Mouse (Mus musculus) lung, postnatal 0 days (tissue): ENCODE results near the gene Gltpd2. TPM values are rescaled to one million over a fixed set of nuclear protein-coding genes. Genes with fewer than 3 reads are reported as not detected.
"Not testable (repeated sequence)": the region's sequence is repeated elsewhere in the genome, so short reads cannot be mapped to it uniquely, and the experiment has no call there.

Experiments used
- ATAC-seq: fragments of 200-750 bp; cut with Nextera tagmentation; 2 replicates; pipeline ENCODE4 v1.8.0; 2017; ENCODE audit warnings: moderate library complexity
- DNase-seq: peaks from one replicate; pipeline ENCODE4 v3.0.0-alpha.2; 2016; ENCODE audit warnings: low spot score
- H3K27ac ChIP-seq: fragments of 300-500 bp; sonication (generic); 2 replicates; pipeline ENCODE4 v1.5.1; 2014; ENCODE audit warnings: antibody characterized with exemption, mild to moderate bottlenecking, low read length, mixed read lengths
- H3K27me3 ChIP-seq: fragments of 300-500 bp; sonication (generic); replicated peaks from 2 replicates; pipeline ENCODE4 v1.6.1; 2014; ENCODE audit warnings: low read length, mixed read lengths; ENCODE audit not compliant: insufficient read depth
- H3K36me3 ChIP-seq: fragments of 300-500 bp; sonication (generic); 2 replicates; pipeline ENCODE4 v1.6.1; 2014; ENCODE audit warnings: low read length, mixed read lengths; ENCODE audit not compliant: insufficient read depth
- H3K4me1 ChIP-seq: fragments of 300-500 bp; sonication (generic); 2 replicates; pipeline ENCODE4 v1.6.1; 2014; ENCODE audit warnings: antibody characterized with exemption, low read depth, low read length, mixed read lengths; ENCODE audit not compliant: insufficient read depth
- H3K4me2 ChIP-seq: fragments of 300-500 bp; sonication (generic); replicated peaks from 2 replicates; pipeline ENCODE4 v1.6.1; 2014; ENCODE audit warnings: low read depth, mild to moderate bottlenecking, low read length, moderate library complexity, mixed read lengths
- H3K4me3 ChIP-seq: fragments of 300-500 bp; sonication (generic); 2 replicates; pipeline ENCODE4 v1.5.1; 2014; ENCODE audit warnings: low read depth, low read length
- H3K9ac ChIP-seq: fragments of 300-500 bp; sonication (generic); replicated peaks from 2 replicates; pipeline ENCODE4 v1.6.1; 2014; ENCODE audit warnings: low read depth, mild to moderate bottlenecking
- H3K9me3 ChIP-seq: fragments of 300-500 bp; sonication (generic); 2 replicates; pipeline ENCODE4 v1.6.1; 2016; ENCODE audit warnings: low read length, mixed read lengths
- CTCF ChIP-seq: IDR thresholded peaks from 2 replicates; pipeline ENCODE4 v1.5.1; 2016; ENCODE audit warnings: antibody characterized with exemption, mild to moderate bottlenecking
- EP300 ChIP-seq: IDR thresholded peaks from 2 replicates; pipeline ENCODE4 v1.6.1; 2016; ENCODE audit warnings: antibody characterized with exemption, mild to moderate bottlenecking, control low read depth
- WGBS: fragments of 180-500 bp; shearing (Covaris S2); extraction: QIAGEN DNeasy Blood & Tissue Kit; methylation state at CpG from one replicate; pipeline ENCODE4 v1.1.7; 2014; 5-methylcytosine and 5-hydroxymethylcytosine counted together
- polyA plus RNA-seq: library from polyadenylated mRNA; unstranded; fragments of >200 nt; fragmentation: Nextera tagmentation; extraction: Ambion mirVana; gene quantifications from 2 replicates; pipeline ENCODE4 v1.2.1, GENCODE M21; 2015

The Gltpd2 gene
- 0.64 and 0.86 TPM in 2 replicates for polyA plus RNA-seq

- H3K9me3 ChIP-seq, result no peaks in the 10 kb centered on the region
- H3K27me3 ChIP-seq, result no peaks in the 10 kb centered on the region
- no peak for ATAC-seq
- H3K36me3 ChIP-seq, result no peaks in the 10 kb centered on the region
- 78% methylated on average over 10 of the region's 10 CpGs for WGBS
- TF ChIP-seq EP300 (no peak), CTCF (no peak)
- H3K4me3 ChIP-seq, result peak within 1 kb of the TSS; percentile 34
- H3K4me2 ChIP-seq, result peak within 1 kb of the TSS; percentile 57
- H3K4me1 ChIP-seq, result peaks cover 4% of the 10 kb centered on the region; the same call in 1 of the 2 replicates
- peak within 1 kb of the TSS; percentile 78 for H3K27ac ChIP-seq
- no peak for DNase-seq
- peak within 1 kb of the TSS; percentile 56 for H3K9ac ChIP-seq
These were observed at the start of gene Gltpd2 for GRCm38 (mm10) chr11:70518923-70519322. Gene Gltpd2, plus strand, starts transcription at chr11:70519196.

- Histone ChIP-seq H3K36me3 (no peaks in the 10 kb centered on the region), H3K4me2 (no peak overlapping the region), H3K27ac (no peak overlapping the region), H3K27me3 (no peaks in the 10 kb centered on the region), H3K4me1 (peaks cover 6% of the 10 kb centered on the region; the same call in 1 of the 2 replicates), H3K9ac (no peak overlapping the region), H3K9me3 (no peaks in the 10 kb centered on the region), H3K4me3 (no peak overlapping the region)
- no peak for TF ChIP-seq EP300
- TF ChIP-seq CTCF, result no peak
- WGBS, result 86% methylated on average over 3 of the region's 3 CpGs
- ATAC-seq, result no peak
- DNase-seq, result no peak
These were observed 49.2 kb upstream of the Gltpd2 start for GRCm38 (mm10) chr11:70469764-70470163.

- DNase-seq, result no peak
- H3K4me3 ChIP-seq, result no peak overlapping the region
- no peak overlapping the region for H3K4me2 ChIP-seq
- ATAC-seq, result no peak
- no peaks in the 10 kb centered on the region for H3K27me3 ChIP-seq
- no peaks in the 10 kb centered on the region; the same call in 1 of the 2 replicates for H3K4me1 ChIP-seq
- H3K36me3 ChIP-seq, result no peaks in the 10 kb centered on the region
- no peak overlapping the region for H3K27ac ChIP-seq
- H3K9me3 ChIP-seq, result no peaks in the 10 kb centered on the region
- TF ChIP-seq EP300 (no peak), CTCF (no peak)
- H3K9ac ChIP-seq, result no peak overlapping the region
These were observed 46.3 kb upstream of the Gltpd2 start for GRCm38 (mm10) chr11:70472716-70473115.

GRCm38 (mm10) chr11:70473291-70473690 is 45.7 kb upstream of the Gltpd2 start:
- not testable (repeated sequence) for H3K4me1 ChIP-seq, H3K4me2 ChIP-seq, H3K27me3 ChIP-seq, ATAC-seq, H3K27ac ChIP-seq, H3K9ac ChIP-seq, H3K9me3 ChIP-seq, H3K4me3 ChIP-seq, DNase-seq, H3K36me3 ChIP-seq
- WGBS, result 89% methylated on average over 5 of the region's 5 CpGs

GRCm38 (mm10) chr11:70474872-70475534 is 44.0 kb upstream of the Gltpd2 start:
- no peaks in the 10 kb centered on the region for H3K4me1 ChIP-seq
- ATAC-seq (no peak), DNase-seq (no peak)
- no peak overlapping the region for H3K9ac ChIP-seq
- no peak overlapping the region for H3K4me3 ChIP-seq
- H3K4me2 ChIP-seq, result no peak overlapping the region
- no peaks in the 10 kb centered on the region for H3K27me3 ChIP-seq
- 35% methylated on average over 12 of the region's 12 CpGs for WGBS
- no peak overlapping the region for H3K27ac ChIP-seq
- no peaks in the 10 kb centered on the region for H3K9me3 ChIP-seq
- TF ChIP-seq CTCF (no peak), EP300 (no peak)
- H3K36me3 ChIP-seq, result no peaks in the 10 kb centered on the region

GRCm38 (mm10) chr11:70485498-70485897 is 33.5 kb upstream of the Gltpd2 start:
- no peaks in the 10 kb centered on the region for H3K4me1 ChIP-seq
- no peak for DNase-seq
- H3K4me2 ChIP-seq, result no peak overlapping the region
- ATAC-seq, result no peak
- H3K36me3 ChIP-seq, result no peaks in the 10 kb centered on the region
- no peak overlapping the region for H3K4me3 ChIP-seq
- H3K27me3 ChIP-seq, result no peaks in the 10 kb centered on the region
- 33% methylated on average over 2 of the region's 2 CpGs for WGBS
- H3K9me3 ChIP-seq, result no peaks in the 10 kb centered on the region
- H3K9ac ChIP-seq, result no peak overlapping the region
- TF ChIP-seq CTCF (no peak), EP300 (no peak)
- no peak overlapping the region for H3K27ac ChIP-seq

- Histone ChIP-seq H3K27ac (no peak overlapping the region), H3K9me3 (no peaks in the 10 kb centered on the region), H3K4me2 (no peak overlapping the region), H3K36me3 (no peaks in the 10 kb centered on the region), H3K4me1 (no peaks in the 10 kb centered on the region), H3K27me3 (no peaks in the 10 kb centered on the region), H3K4me3 (no peak overlapping the region), H3K9ac (no peak overlapping the region)
- WGBS, result 37% methylated on average over 4 of the region's 4 CpGs
- no peak for TF ChIP-seq EP300
- TF ChIP-seq CTCF, result no peak
- ATAC-seq, result no peak
- no peak for DNase-seq
These were observed 31.2 kb upstream of the Gltpd2 start for GRCm38 (mm10) chr11:70487816-70488215.
